Mouse (Mus musculus) ES-Bruce4 (cell line): ENCODE measurements around the gene Med19.

ENCODE experiments used
- CTCF ChIP-seq: IDR thresholded peaks from one replicate; pipeline ENCODE4 v1.8.1; 2011; ENCODE audit warnings: low read depth, low read length
- EP300 ChIP-seq: IDR thresholded peaks from 2 replicates; pipeline ENCODE4 v1.6.1; 2011; ENCODE audit warnings: low read depth, low read length; ENCODE audit not compliant: insufficient read depth
- POLR2A ChIP-seq: IDR thresholded peaks from one replicate; pipeline ENCODE4 v1.8.1; 2011; ENCODE audit warnings: low read length; ENCODE audit not compliant: insufficient read depth

DNA sequence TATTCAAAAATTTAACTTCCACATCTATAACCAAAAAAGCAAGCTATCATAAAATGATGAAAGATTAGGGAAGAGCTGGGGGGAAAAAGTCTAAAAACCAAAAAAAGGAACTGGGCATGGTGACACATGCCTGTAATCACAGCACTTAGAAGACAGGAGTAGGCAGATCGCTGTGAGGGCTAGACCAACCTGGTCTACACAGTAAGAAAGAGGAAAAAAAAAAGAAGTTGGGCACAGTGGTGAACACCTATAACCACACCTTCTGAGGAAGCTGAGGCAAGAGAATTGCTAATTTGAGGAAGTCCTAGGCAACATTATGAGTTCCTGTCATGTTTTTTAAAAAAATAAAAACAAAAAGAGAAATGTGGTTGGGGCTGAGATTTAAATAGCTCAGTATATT lies 22.3 kb upstream of the Med19 start:
- no peak for TF ChIP-seq CTCF
- no peak for TF ChIP-seq POLR2A
- TF ChIP-seq EP300 = no peak
